Mouse (Mus musculus) hindbrain, embryonic 16.5 days (tissue): Measurements from ENCODE around the gene Spem2. TPM values are rescaled to one million over a fixed set of nuclear protein-coding genes. Genes with fewer than 3 reads are reported as not detected.
"Not testable (repeated sequence)": the region's sequence is repeated elsewhere in the genome, so short reads cannot be mapped to it uniquely, and the experiment has no call there.

Experiments used
- ATAC-seq: fragments of 200-750 bp; cut with Nextera tagmentation; 2 replicates; pipeline ENCODE4 v1.8.0; 2017; ENCODE audit warnings: moderate TSS enrichment, moderate library complexity
- H3K27ac ChIP-seq: fragments of 300-500 bp; sonication (generic); 2 replicates; pipeline ENCODE4 v1.5.1; 2014; ENCODE audit warnings: low read depth, mild to moderate bottlenecking, control low read depth, low read length, moderate library complexity
- H3K27me3 ChIP-seq: fragments of 300-500 bp; sonication (generic); replicated peaks from 2 replicates; pipeline ENCODE4 v1.6.1; 2014; ENCODE audit warnings: low read length; ENCODE audit not compliant: control insufficient read depth, insufficient read depth
- H3K36me3 ChIP-seq: fragments of 300-500 bp; sonication (generic); 2 replicates; pipeline ENCODE4 v1.6.1; 2014; ENCODE audit warnings: mild to moderate bottlenecking, low read length, moderate library complexity, mixed read lengths; ENCODE audit not compliant: control insufficient read depth, insufficient read depth
- H3K4me1 ChIP-seq: fragments of 300-500 bp; sonication (generic); 2 replicates; pipeline ENCODE4 v1.6.1; 2014; ENCODE audit warnings: low read depth, low read length; ENCODE audit not compliant: control insufficient read depth, insufficient read depth
- H3K4me2 ChIP-seq: fragments of 300-500 bp; sonication (generic); 2 replicates; pipeline ENCODE4 v1.6.1; 2014; ENCODE audit warnings: mild to moderate bottlenecking, low read length, control low read depth, moderate library complexity
- H3K4me3 ChIP-seq: fragments of 300-500 bp; sonication (generic); 2 replicates; pipeline ENCODE4 v1.5.1; 2014; ENCODE audit warnings: mild to moderate bottlenecking, low read length, control low read depth, moderate library complexity
- H3K9ac ChIP-seq: fragments of 300-500 bp; sonication (generic); 2 replicates; pipeline ENCODE4 v1.6.1; 2014; ENCODE audit warnings: low read depth, mild to moderate bottlenecking, control low read depth, low read length, moderate library complexity
- H3K9me3 ChIP-seq: fragments of 300-500 bp; sonication (generic); 2 replicates; pipeline ENCODE4 v1.6.1; 2014; ENCODE audit warnings: mild to moderate bottlenecking, low read length, moderate library complexity; ENCODE audit not compliant: control insufficient read depth
- WGBS: fragments of 180-500 bp; shearing (Covaris S2); extraction: QIAGEN DNeasy Blood & Tissue Kit; methylation state at CpG from one replicate; pipeline ENCODE4 v1.1.7; 2014; 5-methylcytosine and 5-hydroxymethylcytosine counted together
- polyA plus RNA-seq: library from polyadenylated mRNA; unstranded; fragments of >200 nt; fragmentation: Nextera tagmentation; extraction: Ambion mirVana; gene quantifications from 2 replicates; pipeline ENCODE4 v1.2.1, GENCODE M21; 2015

The Spem2 gene
- not detected in 2 replicates for polyA plus RNA-seq

DNA sequence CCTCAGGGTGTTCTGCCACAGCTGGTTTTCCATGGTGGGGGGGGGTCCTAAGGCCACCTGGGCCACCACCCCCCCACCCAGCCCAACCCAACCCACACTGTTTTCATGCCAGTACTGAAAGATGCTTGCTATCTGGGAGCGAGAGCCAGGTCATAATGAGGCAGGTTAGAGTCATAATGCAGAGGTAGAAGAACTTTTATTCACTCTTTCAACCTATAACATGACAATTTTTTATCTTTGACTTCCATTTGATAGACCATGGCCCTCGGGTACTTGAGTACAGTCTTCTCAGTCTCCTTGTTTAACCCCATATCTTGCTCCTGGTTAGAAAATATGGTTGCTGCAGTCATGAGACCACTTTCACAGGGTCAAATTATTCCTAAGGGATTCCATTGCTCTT is at the start of gene Spem2:
Gene Spem2 (minus strand): TSS at position 101 of the 400 bp plus-strand sequence.
- Histone ChIP-seq H3K4me2 (no peak within 1 kb of the TSS), H3K9ac (no peak within 1 kb of the TSS), H3K27ac (no peak within 1 kb of the TSS), H3K4me1 (no peaks in the 10 kb centered on the region), H3K36me3 (no peaks in the 10 kb centered on the region), H3K9me3 (peaks cover 9% of the 10 kb centered on the region), H3K4me3 (no peak within 1 kb of the TSS), H3K27me3 (no peaks in the 10 kb centered on the region)
- WGBS, result 75% methylated on average over 2 of the region's 2 CpGs
- no peak for ATAC-seq

DNA sequence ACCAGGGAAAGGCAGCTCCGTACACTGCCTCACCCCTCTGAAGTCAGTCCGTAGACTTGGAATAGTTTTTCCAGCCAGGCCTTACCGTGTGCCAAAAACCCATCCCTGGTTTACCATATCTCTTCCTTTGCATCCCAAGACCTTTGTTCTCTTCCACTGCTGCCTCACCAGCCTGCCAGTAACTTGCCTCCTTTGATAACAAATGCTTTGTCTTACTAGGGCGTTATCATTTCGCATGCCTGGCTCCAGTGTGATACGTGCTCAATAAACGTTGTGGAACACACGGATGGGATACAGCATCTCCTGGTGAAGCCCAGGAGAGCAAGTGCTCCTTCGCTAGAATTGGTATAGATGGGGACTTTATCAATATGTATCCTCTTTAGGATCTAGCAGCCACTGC is 49.1 kb upstream of the Spem2 start:
- no peak overlapping the region for H3K27ac ChIP-seq
- no peak overlapping the region for H3K4me2 ChIP-seq
- no peak for ATAC-seq
- WGBS, result 68% methylated on average over 9 of the region's 9 CpGs
- H3K4me1 ChIP-seq, result no peaks in the 10 kb centered on the region
- H3K36me3 ChIP-seq, result no peaks in the 10 kb centered on the region
- H3K4me3 ChIP-seq, result no peak overlapping the region
- H3K27me3 ChIP-seq, result no peaks in the 10 kb centered on the region; the same call in 1 of the 2 replicates
- no peak overlapping the region for H3K9ac ChIP-seq
- H3K9me3 ChIP-seq, result no peaks in the 10 kb centered on the region

DNA sequence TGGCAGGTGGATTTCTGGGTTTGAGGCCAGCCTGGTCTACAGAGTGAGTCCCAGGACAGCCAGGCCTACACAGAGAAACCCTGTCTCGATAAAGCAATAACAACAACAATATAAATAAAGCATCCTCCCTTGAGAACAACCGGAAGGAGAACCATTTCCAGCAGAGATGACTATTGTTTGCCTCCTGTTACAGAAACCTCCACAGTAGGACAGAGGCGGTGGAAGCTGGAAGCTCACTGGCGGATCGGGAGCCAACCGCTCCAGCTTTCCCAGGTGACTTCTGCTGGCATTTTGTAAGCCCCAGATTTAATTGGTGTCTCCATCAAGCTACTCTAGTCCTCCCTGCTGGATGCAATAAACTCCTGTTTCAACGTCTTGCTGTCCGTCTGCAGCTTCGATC is 47.3 kb upstream of the Spem2 start:
- 71% methylated on average over 9 of the region's 9 CpGs for WGBS
- no peaks in the 10 kb centered on the region; the same call in 1 of the 2 replicates for H3K27me3 ChIP-seq
- H3K36me3 ChIP-seq, result no peaks in the 10 kb centered on the region
- ATAC-seq, result no peak
- no peak overlapping the region for H3K4me2 ChIP-seq
- H3K27ac ChIP-seq, result no peak overlapping the region
- H3K9ac ChIP-seq, result no peak overlapping the region
- no peaks in the 10 kb centered on the region for H3K4me1 ChIP-seq
- no peaks in the 10 kb centered on the region for H3K9me3 ChIP-seq
- no peak overlapping the region for H3K4me3 ChIP-seq

DNA sequence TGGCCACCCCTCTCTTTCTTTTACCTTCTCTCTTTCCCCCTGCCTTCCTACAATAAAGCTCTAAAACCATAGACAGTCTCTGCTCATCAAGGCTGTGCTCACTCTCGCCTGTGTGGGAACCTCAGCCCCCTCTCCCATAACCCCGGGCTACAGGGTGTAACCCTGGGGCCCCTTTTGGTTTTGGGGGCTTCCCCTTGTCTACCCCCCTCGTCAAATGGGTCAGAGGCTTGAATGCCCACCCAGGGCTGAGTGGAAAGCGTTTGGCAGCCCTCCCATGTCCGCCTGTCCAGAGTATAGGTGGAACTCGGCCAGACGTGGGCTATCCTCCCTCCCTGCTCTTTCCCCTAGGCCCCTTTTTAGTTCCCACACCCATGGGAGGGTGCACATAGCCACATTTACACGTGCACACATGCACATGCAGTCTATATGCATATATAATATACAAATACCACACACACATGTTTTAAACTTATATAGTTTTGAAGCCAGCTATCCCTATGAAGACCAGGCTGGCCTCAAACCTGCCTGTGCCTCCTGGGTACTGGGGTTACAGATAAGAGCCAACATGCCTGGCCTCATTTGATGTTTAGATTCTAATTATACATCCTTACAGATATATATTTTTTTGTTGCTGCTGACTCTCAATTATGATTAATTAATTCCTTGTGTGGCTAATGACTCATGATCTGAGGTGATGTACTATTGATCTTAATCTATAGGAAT is 46.0 kb upstream of the Spem2 start:
- no peak for ATAC-seq
- WGBS, result 50% methylated on average over 8 of the region's 8 CpGs

DNA sequence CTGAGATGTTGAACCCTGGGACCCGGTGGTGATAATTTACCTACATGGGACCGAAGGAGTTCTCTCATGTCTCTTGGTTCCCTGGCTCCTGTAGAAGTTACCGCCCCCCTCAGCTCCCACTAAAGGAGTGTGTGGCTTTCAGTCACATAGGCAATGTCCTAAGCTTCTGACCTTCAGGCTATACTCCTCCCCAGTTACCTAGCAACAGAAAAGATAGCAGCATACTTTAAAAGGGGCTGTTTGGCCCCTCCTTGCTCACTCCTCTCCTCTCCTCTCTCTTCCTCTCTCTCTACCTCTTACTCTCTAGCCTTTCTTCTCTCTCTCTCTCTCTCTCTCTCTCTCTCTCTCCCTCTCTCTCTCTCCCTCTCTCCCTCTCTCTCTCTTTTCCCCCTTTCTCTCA is 45.5 kb upstream of the Spem2 start:
- H3K4me3 ChIP-seq, H3K27ac ChIP-seq, H3K4me2 ChIP-seq, H3K9ac ChIP-seq, H3K36me3 ChIP-seq, H3K4me1 ChIP-seq, H3K9me3 ChIP-seq, H3K27me3 ChIP-seq, ATAC-seq: not testable (repeated sequence)
- WGBS, result 74% methylated on average over 3 of the region's 3 CpGs

More for the DNA sequence above, 46.0 kb upstream of the Spem2 start:
- Histone ChIP-seq H3K4me2 (no peak overlapping the region), H3K27ac (no peak overlapping the region), H3K4me3 (no peak overlapping the region), H3K9me3 (no peaks in the 10 kb centered on the region), H3K9ac (no peak overlapping the region), H3K4me1 (no peaks in the 10 kb centered on the region), H3K36me3 (no peaks in the 10 kb centered on the region), H3K27me3 (no peaks in the 10 kb centered on the region; the same call in 1 of the 2 replicates)

DNA sequence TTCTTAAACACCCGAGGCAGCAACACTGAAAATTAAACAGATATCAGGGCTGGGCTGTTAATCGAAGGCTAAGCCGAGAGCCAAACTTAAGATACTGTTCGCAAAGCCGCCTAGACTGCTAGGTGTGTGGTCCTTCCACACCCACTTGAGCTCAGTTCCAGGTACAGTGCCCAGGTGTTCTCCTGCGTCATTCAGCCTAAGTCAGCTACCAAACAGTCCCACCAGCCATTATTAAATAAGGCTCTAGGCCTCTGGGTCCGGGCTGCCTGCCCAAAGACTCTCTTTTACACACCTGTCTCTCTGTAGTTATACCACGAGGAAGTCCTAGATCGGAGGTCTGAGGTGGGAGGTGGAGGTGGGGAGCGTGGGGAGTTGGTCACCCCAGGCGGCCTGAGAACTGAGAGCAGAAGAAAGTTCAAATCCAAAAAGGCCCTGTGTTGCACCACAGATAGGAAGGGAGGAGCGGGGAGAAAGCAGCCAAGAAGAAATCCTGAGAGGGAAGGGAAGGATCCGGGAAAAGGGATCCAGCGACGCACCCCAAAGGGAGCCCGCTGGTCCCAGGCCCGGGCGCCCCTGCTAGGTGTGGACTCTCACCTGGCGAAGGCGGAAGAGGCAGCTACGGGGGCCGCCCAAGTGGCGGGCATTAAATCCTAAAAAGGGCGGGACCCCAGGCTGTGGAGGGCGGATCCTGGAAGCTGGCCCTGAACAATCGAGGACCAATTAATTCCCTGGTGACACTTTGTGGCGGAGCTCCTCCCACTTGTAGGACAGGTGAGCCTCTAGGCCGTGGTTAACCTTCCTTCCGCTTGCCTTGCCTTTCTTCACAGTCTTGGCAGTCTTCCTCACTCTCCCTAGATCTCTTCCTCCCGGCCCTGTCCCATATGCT is 40.1 kb upstream of the Spem2 start, which contains the start of gene Tnk1:
Gene Tnk1 (minus strand): TSS at position 618 of the 886 bp plus-strand sequence.
- Histone ChIP-seq H3K27me3 (0 out of 2 replicates have a peak, but pooled peaks cover 6% of the 10 kb centered on the region), H3K4me1 (no peaks in the 10 kb centered on the region), H3K27ac (no peak within 1 kb of the TSS), H3K9me3 (no peaks in the 10 kb centered on the region), H3K9ac (no peak within 1 kb of the TSS), H3K36me3 (no peaks in the 10 kb centered on the region), H3K4me3 (no peak within 1 kb of the TSS), H3K4me2 (no peak within 1 kb of the TSS)
- ATAC-seq, result no peak
- 24% methylated on average over 30 of the region's 30 CpGs for WGBS

DNA sequence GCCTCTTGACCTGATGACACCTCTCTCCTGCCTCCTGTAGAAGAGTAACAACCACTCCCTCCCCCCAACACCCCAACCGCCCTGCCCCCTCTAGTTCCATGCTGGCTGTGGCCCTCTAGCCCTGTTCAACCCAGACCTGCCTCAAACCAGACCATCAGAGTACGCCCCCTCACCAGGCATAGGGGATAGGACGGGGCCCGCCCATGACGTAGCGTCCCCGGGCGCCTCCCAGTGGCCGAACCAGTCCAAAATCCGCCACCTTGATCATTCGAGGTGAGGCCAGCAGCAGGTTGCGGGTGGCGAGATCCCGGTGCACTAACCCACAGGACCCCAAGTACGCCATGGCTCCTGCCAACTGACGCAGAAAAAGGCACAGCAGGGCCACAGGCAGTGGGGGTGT is 37.1 kb upstream of the Spem2 start:
- Histone ChIP-seq H3K4me2 (no peak overlapping the region), H3K9me3 (no peaks in the 10 kb centered on the region), H3K9ac (no peak overlapping the region), H3K27me3 (0 out of 2 replicates have a peak, but pooled peaks cover 6% of the 10 kb centered on the region), H3K36me3 (peaks cover 10% of the 10 kb centered on the region; the same call in 1 of the 2 replicates), H3K4me1 (no peaks in the 10 kb centered on the region), H3K27ac (no peak overlapping the region), H3K4me3 (no peak overlapping the region)
- WGBS, result 18% methylated on average over 16 of the region's 16 CpGs
- peak; percentile 40; the same call in 1 of the 2 replicates for ATAC-seq

DNA sequence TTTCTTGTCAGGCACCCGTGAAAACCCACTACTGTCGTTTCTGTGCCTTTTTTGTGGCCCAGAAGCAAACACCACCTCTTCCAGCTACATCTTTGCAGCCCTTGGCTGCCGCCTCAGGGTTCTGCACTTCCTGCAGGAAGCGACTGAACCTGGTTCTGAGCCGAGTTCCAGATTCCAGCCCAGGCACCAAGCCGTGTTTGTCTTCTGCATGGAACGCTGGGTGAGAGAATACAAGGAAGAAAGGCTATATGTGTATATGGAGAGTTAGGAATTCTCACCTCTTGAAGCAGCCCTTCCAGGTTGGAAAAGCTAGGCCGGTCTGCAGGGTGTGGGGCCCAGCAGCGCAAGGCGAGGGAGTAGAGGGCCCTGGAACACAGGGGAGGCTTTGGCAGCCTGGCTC is 36.4 kb upstream of the Spem2 start:
- Histone ChIP-seq H3K4me1 (no peaks in the 10 kb centered on the region), H3K4me2 (no peak overlapping the region), H3K36me3 (peaks cover 17% of the 10 kb centered on the region), H3K27ac (no peak overlapping the region), H3K9ac (no peak overlapping the region), H3K9me3 (no peaks in the 10 kb centered on the region), H3K27me3 (0 out of 2 replicates have a peak, but pooled peaks cover 6% of the 10 kb centered on the region), H3K4me3 (no peak overlapping the region)
- WGBS, result 87% methylated on average over 10 of the region's 10 CpGs
- no peak for ATAC-seq

DNA sequence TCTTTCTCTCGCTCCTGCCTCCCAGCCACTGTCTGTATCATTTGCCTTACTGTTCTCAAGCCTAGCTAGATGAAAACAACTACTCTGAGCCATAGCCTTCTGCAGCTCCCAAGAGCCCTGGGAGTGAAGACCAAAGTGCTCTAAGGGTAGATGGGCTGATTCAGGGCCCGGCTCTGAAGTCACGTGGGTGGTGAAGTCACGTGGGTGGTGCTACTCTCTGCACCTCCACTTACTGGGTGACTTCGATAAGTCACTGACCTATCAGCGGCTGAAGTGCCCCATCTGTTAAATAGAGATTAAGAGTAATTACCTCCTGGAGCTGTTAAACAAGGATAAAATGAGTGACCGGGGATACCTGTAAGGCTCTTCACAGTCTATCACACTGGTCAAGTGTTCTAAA is 35.7 kb upstream of the Spem2 start:
- no peak for ATAC-seq
- Histone ChIP-seq H3K4me1 (no peaks in the 10 kb centered on the region), H3K4me3 (no peak overlapping the region), H3K9me3 (no peaks in the 10 kb centered on the region), H3K9ac (no peak overlapping the region), H3K27me3 (0 out of 2 replicates have a peak, but pooled peaks cover 3% of the 10 kb centered on the region), H3K27ac (no peak overlapping the region), H3K36me3 (peaks cover 17% of the 10 kb centered on the region), H3K4me2 (no peak overlapping the region)
- WGBS, result 65% methylated on average over 7 of the region's 7 CpGs
